Mouse (Mus musculus): Measurements from ENCODE around the gene Fuca1.

GRCm38 (mm10) chr4:135987714-135988113 is 67.2 kb downstream of the Fuca1 start:
- TF ChIP-seq GATA1 (IDR thresholded peaks at IDR 0.05; ENCODE audit: borderline replicate concordance, low read length) (no peak), FLI1 (IDR thresholded peaks at IDR 0.05; ENCODE audit: low read length) (no peak)

All from megakaryocyte, embryonic 14.5 days (primary cell).